18 mouse cellular contexts compared by ENCODE assay signal in genomic region chr5:93235888-93236287, GRCm38 (mm10). TPM values are rescaled to one million over a fixed set of nuclear protein-coding genes. Genes with fewer than 3 reads are reported as not detected.
DNase-seq lines count a peak whose midpoint lies in the region; ATAC-seq lines count a peak whose summit lies in the region.
"Had no signal": no experiment of that assay in that cellular context is flagged by ENCODE, and none has a peak within 500 bp of the region (broad histone marks: within the 10 kb centered on the region; RNA-seq: fewer than 3 reads in every experiment).

No protein-coding gene starts in this region.

- H3K4me1 ChIP-seq in hindbrain, embryonic 16.5 days (ENCODE audit: control insufficient read depth, insufficient read depth, low read depth, low read length) = no peaks in the 10 kb centered on the region
- no peaks in the 10 kb centered on the region for H3K4me1 ChIP-seq in hindbrain, embryonic 12.5 days
- H3K4me1 ChIP-seq: embryonic facial prominence, embryonic 12.5 days; midbrain, embryonic 10.5 days had no signal

- no peak overlapping the region for H3K4me2 ChIP-seq in hindbrain, embryonic 16.5 days (ENCODE audit: low read length)
- no peak overlapping the region for H3K4me2 ChIP-seq in hindbrain, embryonic 12.5 days (replicated peaks)
- H3K4me2 ChIP-seq: embryonic facial prominence, embryonic 12.5 days had no signal

- WGBS in hindbrain, embryonic 16.5 days = 50% methylated on average over 3 of the region's 3 CpGs
- 82% methylated on average over 3 of the region's 3 CpGs for WGBS in hindbrain, embryonic 12.5 days

- H3K4me3 ChIP-seq in hindbrain, embryonic 16.5 days (ENCODE audit: low read length) = no peak overlapping the region
- H3K4me3 ChIP-seq in hindbrain, embryonic 12.5 days = no peak overlapping the region
- H3K4me3 ChIP-seq: embryonic facial prominence, embryonic 12.5 days; gastrocnemius, adult 2 months; midbrain, embryonic 10.5 days had no signal

- H3K27me3 ChIP-seq in hindbrain, embryonic 16.5 days (replicated peaks; ENCODE audit: control insufficient read depth, insufficient read depth, low read length) = no peaks in the 10 kb centered on the region
- H3K27me3 ChIP-seq in hindbrain, embryonic 12.5 days = no peaks in the 10 kb centered on the region
- H3K27me3 ChIP-seq: embryonic facial prominence, embryonic 12.5 days had no signal

- DNase-seq in cerebellum, adult 9-11 months = peak; percentile 98
- DNase-seq in layer of hippocampus, adult 9-11 months = peak; percentile 71
- DNase-seq in adrenal gland, postnatal 14 days = no peak
- no peak for DNase-seq in adipocyte (ENCODE audit: low spot score)
- DNase-seq in thymus, postnatal 4 days = no peak
- DNase-seq: adrenal gland, postnatal 36 days; gastrocnemius, adult 2 months; heart, adult 18-20 months; heart, postnatal 10 days; kidney, postnatal 14 days had no signal

- ATAC-seq in hindbrain, embryonic 16.5 days = peak; percentile 89
- no peak for ATAC-seq in hindbrain, embryonic 12.5 days (ENCODE audit: low FRiP score)
- peak; percentile 93 for ATAC-seq in cerebellum, adult (ENCODE audit: insufficient number of reproducible peaks, low FRiP score, low TSS enrichment)
- ATAC-seq: intestine, embryonic 16.5 days had no signal

- no peak overlapping the region for H3K27ac ChIP-seq in hindbrain, embryonic 16.5 days (ENCODE audit: low read depth, low read length)
- no peak overlapping the region for H3K27ac ChIP-seq in hindbrain, embryonic 12.5 days
- H3K27ac ChIP-seq: embryonic facial prominence, embryonic 12.5 days; gastrocnemius, adult 2 months; liver, embryonic 14.5 days; midbrain, embryonic 10.5 days had no signal

- H3K9ac ChIP-seq in hindbrain, embryonic 16.5 days (ENCODE audit: low read depth, low read length) = no peak overlapping the region
- H3K9ac ChIP-seq in hindbrain, embryonic 12.5 days = no peak overlapping the region
- H3K9ac ChIP-seq: embryonic facial prominence, embryonic 12.5 days; liver, embryonic 14.5 days had no signal

- no peaks in the 10 kb centered on the region for H3K9me3 ChIP-seq in hindbrain, embryonic 16.5 days (ENCODE audit: control insufficient read depth, low read length)
- no peaks in the 10 kb centered on the region for H3K9me3 ChIP-seq in hindbrain, embryonic 12.5 days (replicated peaks)
- H3K9me3 ChIP-seq: embryonic facial prominence, embryonic 12.5 days; midbrain, embryonic 10.5 days had no signal

- H3K36me3 ChIP-seq in hindbrain, embryonic 16.5 days (ENCODE audit: control insufficient read depth, insufficient read depth, low read length) = no peaks in the 10 kb centered on the region
- no peaks in the 10 kb centered on the region for H3K36me3 ChIP-seq in hindbrain, embryonic 12.5 days
- H3K36me3 ChIP-seq: embryonic facial prominence, embryonic 12.5 days; midbrain, embryonic 10.5 days had no signal

RNA-seq across cellular contexts. Expression of gene 2010109A12Rik, which starts 29.6 kb away (rescaled TPM):
- polyA plus RNA-seq in hindbrain, embryonic 16.5 days (2015; fragmentation: Nextera tagmentation; extraction: Ambion mirVana) = 0.95 and 1.3 TPM in 2 replicates
- 1.5 and 2.9 TPM in 2 replicates for polyA plus RNA-seq in hindbrain, embryonic 12.5 days (2016; fragmentation: Nextera tagmentation; extraction: Ambion mirVana)
- 1.3 and 2.6 TPM in 2 replicates for total RNA-seq in adrenal gland, postnatal 14 days (2021)
- polyA plus RNA-seq: C2C12 had no signal

RNA-seq across cellular contexts. Expression of gene Ccni, which starts 29.6 kb away (rescaled TPM):
- polyA plus RNA-seq in hindbrain, embryonic 16.5 days (2015; fragmentation: Nextera tagmentation; extraction: Ambion mirVana) = 118 and 125 TPM in 2 replicates
- 161 and 170 TPM in 2 replicates for polyA plus RNA-seq in hindbrain, embryonic 12.5 days (2016; fragmentation: Nextera tagmentation; extraction: Ambion mirVana)
- 240 and 262 TPM in 2 replicates for total RNA-seq in adrenal gland, postnatal 14 days (2021)

RNA-seq across cellular contexts. Expression of gene Ccng2, which starts 31.2 kb away (rescaled TPM):
- polyA plus RNA-seq in hindbrain, embryonic 16.5 days (2015; fragmentation: Nextera tagmentation; extraction: Ambion mirVana) = 63.3 and 66.6 TPM in 2 replicates
- 123 and 134 TPM in 2 replicates for polyA plus RNA-seq in hindbrain, embryonic 12.5 days (2016; fragmentation: Nextera tagmentation; extraction: Ambion mirVana)
- total RNA-seq in adrenal gland, postnatal 14 days (2021) = 35.7 and 42.1 TPM in 2 replicates

Comparison
In these comparisons a context has a peak if more than half of its experiments do, and no peak if none do; other contexts are left out.
1. DNase-seq: peak in cerebellum, adult 9-11 months (single experiment) and layer of hippocampus, adult 9-11 months (single experiment); none in adrenal gland, postnatal 14 days (single experiment), adipocyte (single experiment) and thymus, postnatal 4 days (single experiment).